Comparison of ENCODE assay signal across 13 mouse cellular contexts in genomic region chr12:5088639-5089038, GRCm38 (mm10).
DNase-seq lines count a peak whose midpoint lies in the region; ATAC-seq and TF ChIP-seq lines count a peak whose summit lies in the region.
"Had no signal": no experiment of that assay in that cellular context is flagged by ENCODE, and none has a peak within 500 bp of the region (broad histone marks: within the 10 kb centered on the region; RNA-seq: fewer than 3 reads in every experiment).

No protein-coding gene starts in this region.

- H3K9me3 ChIP-seq in hindbrain, embryonic 11.5 days (ENCODE audit: control insufficient read depth, low read length) = no peaks in the 10 kb centered on the region
- no peaks in the 10 kb centered on the region for H3K9me3 ChIP-seq in hindbrain, embryonic 10.5 days
- H3K9me3 ChIP-seq in embryonic facial prominence, embryonic 10.5 days = no peaks in the 10 kb centered on the region
- H3K9me3 ChIP-seq in hindbrain, embryonic 13.5 days = no peaks in the 10 kb centered on the region
- H3K9me3 ChIP-seq in midbrain, postnatal 0 days (ENCODE audit: low read length) = no peaks in the 10 kb centered on the region
- H3K9me3 ChIP-seq: heart, embryonic 10.5 days had no signal

- H3K27me3 ChIP-seq in hindbrain, embryonic 11.5 days (ENCODE audit: control insufficient read depth, insufficient read depth, low read length) = no peaks in the 10 kb centered on the region
- H3K27me3 ChIP-seq in hindbrain, embryonic 10.5 days (ENCODE audit: insufficient read depth, poor library complexity, severe bottlenecking) = no peaks in the 10 kb centered on the region
- no peaks in the 10 kb centered on the region for H3K27me3 ChIP-seq in embryonic facial prominence, embryonic 10.5 days (replicated peaks; ENCODE audit: low read depth, poor library complexity, severe bottlenecking)
- H3K27me3 ChIP-seq in hindbrain, embryonic 13.5 days = no peaks in the 10 kb centered on the region
- H3K27me3 ChIP-seq in midbrain, postnatal 0 days (ENCODE audit: insufficient read depth, low read length) = 0 out of 2 replicates have a peak, but pooled peaks cover 3% of the 10 kb centered on the region

- no peak overlapping the region for H3K4me2 ChIP-seq in hindbrain, embryonic 11.5 days (replicated peaks; ENCODE audit: low read depth, low read length)
- no peak overlapping the region for H3K4me2 ChIP-seq in hindbrain, embryonic 13.5 days
- H3K4me2 ChIP-seq in midbrain, postnatal 0 days (ENCODE audit: low read depth, low read length, poor library complexity, severe bottlenecking) = no peak overlapping the region

- H3K36me3 ChIP-seq in hindbrain, embryonic 11.5 days (ENCODE audit: control insufficient read depth, insufficient read depth, low read length) = 0 out of 2 replicates have a peak, but pooled peaks cover 3% of the 10 kb centered on the region
- peaks cover 33% of the 10 kb centered on the region for H3K36me3 ChIP-seq in hindbrain, embryonic 10.5 days
- peaks cover 26% of the 10 kb centered on the region for H3K36me3 ChIP-seq in embryonic facial prominence, embryonic 10.5 days (replicated peaks)
- H3K36me3 ChIP-seq in hindbrain, embryonic 13.5 days = peaks cover 60% of the 10 kb centered on the region
- peaks cover 28% of the 10 kb centered on the region for H3K36me3 ChIP-seq in midbrain, postnatal 0 days (ENCODE audit: insufficient read depth, low read length)
- H3K36me3 ChIP-seq: G1E; heart, embryonic 10.5 days had no signal

- ATAC-seq in hindbrain, embryonic 11.5 days (ENCODE audit: low FRiP score) = peak; percentile 47; the same call in 1 of the 2 replicates
- peak; percentile 15 for ATAC-seq in hindbrain, embryonic 13.5 days (ENCODE audit: low FRiP score)
- ATAC-seq in midbrain, postnatal 0 days (ENCODE audit: low FRiP score) = no peak

- H3K4me1 ChIP-seq in hindbrain, embryonic 11.5 days (replicated peaks; ENCODE audit: control insufficient read depth, insufficient read depth, low read length) = no peaks in the 10 kb centered on the region
- peaks cover 13% of the 10 kb centered on the region for H3K4me1 ChIP-seq in hindbrain, embryonic 10.5 days (replicated peaks)
- H3K4me1 ChIP-seq in embryonic facial prominence, embryonic 10.5 days = peaks cover 20% of the 10 kb centered on the region
- peaks cover 33% of the 10 kb centered on the region for H3K4me1 ChIP-seq in hindbrain, embryonic 13.5 days (replicated peaks)
- peaks cover 2% of the 10 kb centered on the region; the same call in 1 of the 2 replicates for H3K4me1 ChIP-seq in midbrain, postnatal 0 days (ENCODE audit: insufficient read depth, low read length)

- H3K4me3 ChIP-seq in hindbrain, embryonic 11.5 days (ENCODE audit: low read depth, low read length) = no peak overlapping the region
- H3K4me3 ChIP-seq in hindbrain, embryonic 10.5 days = no peak overlapping the region
- H3K4me3 ChIP-seq in embryonic facial prominence, embryonic 10.5 days = no peak overlapping the region
- H3K4me3 ChIP-seq in hindbrain, embryonic 13.5 days = no peak overlapping the region
- H3K4me3 ChIP-seq in midbrain, postnatal 0 days (ENCODE audit: low read depth, low read length) = no peak overlapping the region
- H3K4me3 ChIP-seq: gastrocnemius, adult 2 months; heart, embryonic 10.5 days had no signal

- DNase-seq in hindbrain, embryonic 11.5 days (ENCODE audit: low spot score) = peak; percentile 3
- no peak for DNase-seq in hindbrain, embryonic 10.5 days (ENCODE audit: low spot score)
- DNase-seq in embryonic facial prominence, embryonic 10.5 days (ENCODE audit: low spot score) = no peak
- DNase-seq in midbrain, postnatal 0 days (ENCODE audit: low spot score) = no peak
- DNase-seq in frontal cortex, postnatal 14 days (ENCODE audit: low spot score in 2 of 2) = no peak
- DNase-seq in spleen, postnatal 14 days (ENCODE audit: low spot score in 2 of 2) = no peak
- DNase-seq in cerebellum, adult 11-12 months = no peak
- DNase-seq: gastrocnemius, adult 2 months; thymus, adult 2 months had no signal

- H3K9ac ChIP-seq in hindbrain, embryonic 11.5 days (ENCODE audit: low read depth, low read length) = no peak overlapping the region
- no peak overlapping the region for H3K9ac ChIP-seq in hindbrain, embryonic 13.5 days
- H3K9ac ChIP-seq in midbrain, postnatal 0 days (replicated peaks; ENCODE audit: low read length, poor library complexity, severe bottlenecking) = no peak overlapping the region
- H3K9ac ChIP-seq: liver, embryonic 14.5 days had no signal

- TF ChIP-seq CTCF in midbrain, postnatal 0 days (IDR thresholded peaks at IDR 0.05) = no peak

- peak overlapping the region; percentile 37 for H3K27ac ChIP-seq in hindbrain, embryonic 11.5 days (ENCODE audit: low read depth, low read length)
- H3K27ac ChIP-seq in hindbrain, embryonic 10.5 days = no peak overlapping the region
- peak overlapping the region; percentile 10; the same call in 1 of the 2 replicates for H3K27ac ChIP-seq in embryonic facial prominence, embryonic 10.5 days (replicated peaks)
- peak overlapping the region; percentile 91 for H3K27ac ChIP-seq in hindbrain, embryonic 13.5 days
- peak overlapping the region; percentile 68 for H3K27ac ChIP-seq in midbrain, postnatal 0 days (ENCODE audit: low read depth, low read length)
- H3K27ac ChIP-seq: gastrocnemius, adult 2 months; heart, embryonic 10.5 days; liver, embryonic 14.5 days had no signal

- 38% methylated on average over 1 of the region's 1 CpGs for WGBS in hindbrain, embryonic 11.5 days
- WGBS in hindbrain, embryonic 10.5 days = 57% methylated on average over 1 of the region's 1 CpGs
- 55% methylated on average over 1 of the region's 1 CpGs for WGBS in embryonic facial prominence, embryonic 10.5 days
- 10% methylated on average over 1 of the region's 1 CpGs for WGBS in hindbrain, embryonic 13.5 days
- WGBS in midbrain, postnatal 0 days = 30% methylated on average over 1 of the region's 1 CpGs
